Mouse (Mus musculus) kidney, postnatal 0 days (tissue): ENCODE measurements around the gene Reep3. TPM values are rescaled to one million over a fixed set of nuclear protein-coding genes. Genes with fewer than 3 reads are reported as not detected.

ENCODE experiments used
- ATAC-seq: fragments of 200-750 bp; cut with Nextera tagmentation; replicated peaks from 2 replicates; pipeline ENCODE4 v1.8.0; 2017; ENCODE audit warnings: low read depth, moderate number of reproducible peaks, moderate TSS enrichment, moderate library complexity; ENCODE audit not compliant: low FRiP score
- DNase-seq: peaks from one replicate; pipeline ENCODE4 v3.0.0-alpha.2; 2016; ENCODE audit warnings: low spot score
- H3K27ac ChIP-seq: fragments of 300-500 bp; sonication (generic); 2 replicates; pipeline ENCODE4 v1.5.1; 2014; ENCODE audit warnings: mild to moderate bottlenecking
- H3K27me3 ChIP-seq: fragments of 300-500 bp; sonication (generic); 2 replicates; pipeline ENCODE4 v1.6.1; 2014; ENCODE audit warnings: low read length, mixed read lengths; ENCODE audit not compliant: insufficient read depth
- H3K36me3 ChIP-seq: fragments of 300-500 bp; sonication (generic); 2 replicates; pipeline ENCODE4 v1.6.1; 2014; ENCODE audit warnings: low read length, mixed read lengths; ENCODE audit not compliant: insufficient read depth
- H3K4me1 ChIP-seq: fragments of 300-500 bp; sonication (generic); replicated peaks from 2 replicates; pipeline ENCODE4 v1.6.1; 2014; ENCODE audit warnings: antibody characterized with exemption, low read length, mixed read lengths; ENCODE audit not compliant: insufficient read depth
- H3K4me2 ChIP-seq: fragments of 300-500 bp; sonication (generic); 2 replicates; pipeline ENCODE4 v1.6.1; 2014; ENCODE audit warnings: mild to moderate bottlenecking, low read length, moderate library complexity, mixed read lengths
- H3K4me3 ChIP-seq: fragments of 300-500 bp; sonication (generic); replicated peaks from 2 replicates; pipeline ENCODE4 v1.5.1; 2014; ENCODE audit warnings: low read depth, low read length
- H3K9ac ChIP-seq: fragments of 300-500 bp; sonication (generic); 2 replicates; pipeline ENCODE4 v1.6.1; 2014; ENCODE audit warnings: low read depth, low read length
- H3K9me3 ChIP-seq: fragments of 300-500 bp; sonication (generic); replicated peaks from 2 replicates; pipeline ENCODE4 v1.6.1; 2016; ENCODE audit warnings: low read length, inconsistent platforms, mixed read lengths
- CTCF ChIP-seq: IDR thresholded peaks from 2 replicates; pipeline ENCODE4 v1.5.1; 2016; ENCODE audit warnings: antibody characterized with exemption, low read depth, mild to moderate bottlenecking, moderate library complexity
- WGBS: fragments of 180-500 bp; shearing (Covaris S2); extraction: QIAGEN DNeasy Blood & Tissue Kit; methylation state at CpG from one replicate; pipeline ENCODE4 v1.1.7; 2014; 5-methylcytosine and 5-hydroxymethylcytosine counted together
- polyA plus RNA-seq: library from polyadenylated mRNA; unstranded; fragments of >200 nt; fragmentation: Nextera tagmentation; extraction: Ambion mirVana; gene quantifications from 2 replicates; pipeline ENCODE4 v1.2.1, GENCODE M21; 2015

Reep3 gene
- polyA plus RNA-seq, 1 experiment from 2014 or later: 44.7 TPM

DNA sequence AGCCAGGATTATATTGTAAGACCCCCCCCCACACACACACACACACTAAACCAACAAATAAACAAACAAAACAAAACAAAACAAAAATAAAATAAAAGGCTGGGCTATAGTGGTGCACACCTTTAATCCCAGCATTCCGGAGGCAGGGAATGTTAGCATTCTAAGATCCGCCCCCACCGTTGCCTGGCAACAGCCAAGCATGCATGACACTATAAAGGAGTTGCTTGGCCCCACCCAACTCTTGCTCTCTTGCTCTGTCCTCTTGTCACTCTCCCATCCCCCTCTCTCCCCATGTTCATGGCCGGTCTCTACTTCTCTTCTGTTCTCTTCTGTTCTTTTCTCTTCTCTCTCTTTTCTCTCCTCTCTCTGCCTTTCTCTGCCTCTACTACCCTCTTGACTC lies 128.2 kb downstream of the Reep3 start:
- Histone ChIP-seq H3K27me3 (no peaks in the 10 kb centered on the region), H3K9ac (no peak overlapping the region), H3K36me3 (no peaks in the 10 kb centered on the region), H3K9me3 (no peaks in the 10 kb centered on the region), H3K4me1 (no peaks in the 10 kb centered on the region), H3K4me2 (no peak overlapping the region), H3K4me3 (no peak overlapping the region), H3K27ac (no peak overlapping the region)
- DNase-seq (peak; percentile 71), ATAC-seq (peak; percentile 64)
- WGBS: 43% methylated on average over 4 of the region's 4 CpGs
- no peak for TF ChIP-seq CTCF

DNA sequence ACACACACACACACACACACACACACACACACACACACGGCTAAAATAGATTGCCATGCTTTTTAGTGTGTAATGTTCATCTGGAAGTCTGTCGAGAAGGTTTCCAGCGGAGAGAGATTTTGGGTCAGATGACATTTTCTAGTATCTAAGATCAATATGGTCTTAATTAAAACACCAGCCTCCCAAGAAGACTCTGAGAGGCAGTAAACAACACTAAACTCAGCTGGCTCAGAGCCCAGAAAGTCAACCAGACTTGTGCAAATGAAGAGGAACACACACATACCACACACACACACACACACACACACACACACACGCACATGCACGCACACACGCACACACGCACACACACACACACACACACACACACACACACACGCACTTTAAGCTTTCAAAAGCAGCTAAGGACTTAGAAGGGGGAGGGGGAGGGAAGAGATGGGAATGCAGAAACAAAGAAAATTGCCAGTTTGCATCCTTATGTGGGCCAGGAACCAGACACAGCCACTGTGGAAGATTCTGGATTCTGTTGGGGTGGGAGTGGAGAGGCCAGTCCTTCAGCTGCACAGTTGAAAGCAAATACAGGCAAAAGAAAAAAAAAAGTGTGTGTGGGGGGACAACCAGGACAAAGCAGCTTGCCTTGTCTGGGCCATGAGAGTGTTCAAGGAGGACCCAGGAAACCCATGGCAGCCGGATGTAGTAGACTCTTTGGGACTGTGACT lies 130.2 kb downstream of the Reep3 start:
- DNase-seq: peak; percentile 81
- H3K4me2 ChIP-seq: no peak overlapping the region

DNA sequence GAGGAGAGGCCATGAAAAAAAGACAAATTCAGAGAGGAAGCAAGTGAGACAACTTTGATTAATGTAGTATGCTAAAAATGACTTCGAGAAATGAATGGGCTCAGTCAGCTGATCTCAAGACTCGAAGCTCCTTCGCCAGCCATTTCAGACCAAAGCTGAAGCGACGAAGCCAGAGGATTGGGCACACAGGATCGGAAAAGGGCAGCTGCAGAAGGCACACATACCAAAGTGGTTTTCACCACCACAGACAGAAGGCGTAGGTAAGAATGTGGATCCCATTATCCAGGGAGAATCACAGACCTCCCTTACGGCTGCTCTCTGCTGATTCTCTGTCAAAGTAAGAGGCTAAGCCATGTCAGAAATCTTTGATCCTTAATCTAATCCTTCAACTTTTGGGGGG lies 136.6 kb downstream of the Reep3 start:
- Histone ChIP-seq H3K4me2 (no peak overlapping the region), H3K4me3 (no peak overlapping the region), H3K4me1 (no peaks in the 10 kb centered on the region), H3K27me3 (no peaks in the 10 kb centered on the region), H3K27ac (peak overlapping the region; percentile 8; the same call in 1 of the 2 replicates), H3K9ac (no peak overlapping the region), H3K36me3 (no peaks in the 10 kb centered on the region), H3K9me3 (no peaks in the 10 kb centered on the region)
- ATAC-seq: no peak
- WGBS: 57% methylated on average over 8 of the region's 8 CpGs
- TF ChIP-seq CTCF: no peak
- DNase-seq: peak; percentile 47

More for the DNA sequence above, 130.2 kb downstream of the Reep3 start:
- no peaks in the 10 kb centered on the region for H3K27me3 ChIP-seq
- peak; percentile 12; the same call in 1 of the 2 replicates for ATAC-seq
- no peak overlapping the region for H3K9ac ChIP-seq
- H3K4me3 ChIP-seq: no peak overlapping the region
- peak overlapping the region; percentile 60 for H3K27ac ChIP-seq
- no peaks in the 10 kb centered on the region for H3K4me1 ChIP-seq
- 65% methylated on average over 9 of the region's 9 CpGs for WGBS
- no peaks in the 10 kb centered on the region for H3K9me3 ChIP-seq
- H3K36me3 ChIP-seq: no peaks in the 10 kb centered on the region
- no peak for TF ChIP-seq CTCF

Other genes starting within 250 kb of the Reep3 start
- gene Jmjd1c, start 820 bp downstream of the Reep3 start, polyA plus RNA-seq: 35.2 and 40.8 TPM in 2 replicates
- 38.1 and 39.4 TPM in 2 replicates for gene Nrbf2, start 188.4 kb upstream of the Reep3 start, polyA plus RNA-seq